Mouse (Mus musculus): ENCODE results near the gene Lrp2. TPM values are rescaled to one million over a fixed set of nuclear protein-coding genes. Genes with fewer than 3 reads are reported as not detected.
A peak's percentile ranks its signal among the peaks of the same experiment; 100 is the strongest.

The Lrp2 gene
- polyA plus RNA-seq, 1 experiment from 2014 or later: 0.29 TPM

- Histone ChIP-seq H3K9ac (ENCODE audit: low read length) (no peak overlapping the region), H3K4me2 (replicated peaks; ENCODE audit: low read depth) (no peak overlapping the region), H3K4me3 (ENCODE audit: low read depth, low read length) (no peak overlapping the region), H3K9me3 (ENCODE audit: control insufficient read depth, low read length) (no peaks in the 10 kb centered on the region), H3K36me3 (ENCODE audit: control insufficient read depth, insufficient read depth, low read length) (no peaks in the 10 kb centered on the region), H3K27ac (replicated peaks) (0 out of 2 replicates have a peak overlapping the region, but pooled peaks have one; percentile 40), H3K4me1 (replicated peaks; ENCODE audit: control insufficient read depth, insufficient read depth) (no peaks in the 10 kb centered on the region), H3K27me3 (ENCODE audit: control insufficient read depth, insufficient read depth, low read length) (no peaks in the 10 kb centered on the region)
- ATAC-seq (ENCODE audit: low FRiP score, low TSS enrichment) (no peak), DNase-seq (ENCODE audit: low spot score) (no peak)
- 49% methylated on average over 9 of the region's 9 CpGs for WGBS
- no peak for TF ChIP-seq CTCF (IDR thresholded peaks at IDR 0.05; ENCODE audit: low read depth)
- no peak for TF ChIP-seq EP300 (optimal IDR thresholded peaks at IDR 0.05)
These were observed 190.1 kb downstream of the Lrp2 start for GRCm38 (mm10) chr2:69395597-69396248.

- WGBS: 87% methylated on average over 2 of the region's 2 CpGs
- H3K27me3 ChIP-seq (ENCODE audit: control insufficient read depth, insufficient read depth, low read length): no peaks in the 10 kb centered on the region
- no peak for ATAC-seq (ENCODE audit: low FRiP score, low TSS enrichment)
- no peak overlapping the region for H3K4me2 ChIP-seq (replicated peaks; ENCODE audit: low read depth)
- no peaks in the 10 kb centered on the region for H3K36me3 ChIP-seq (ENCODE audit: control insufficient read depth, insufficient read depth, low read length)
- DNase-seq (ENCODE audit: low spot score): no peak
- H3K4me3 ChIP-seq (ENCODE audit: low read depth, low read length): no peak overlapping the region
- TF ChIP-seq EP300 (optimal IDR thresholded peaks at IDR 0.05) (no peak), CTCF (IDR thresholded peaks at IDR 0.05; ENCODE audit: low read depth) (no peak)
- no peak overlapping the region for H3K27ac ChIP-seq (replicated peaks)
- H3K4me1 ChIP-seq (replicated peaks; ENCODE audit: control insufficient read depth, insufficient read depth): no peaks in the 10 kb centered on the region
- no peaks in the 10 kb centered on the region for H3K9me3 ChIP-seq (ENCODE audit: control insufficient read depth, low read length)
- no peak overlapping the region for H3K9ac ChIP-seq (ENCODE audit: low read length)
These were observed 191.9 kb downstream of the Lrp2 start for GRCm38 (mm10) chr2:69393947-69394346.

- H3K9me3 ChIP-seq (ENCODE audit: control insufficient read depth, low read length): no peaks in the 10 kb centered on the region
- H3K4me1 ChIP-seq (replicated peaks; ENCODE audit: control insufficient read depth, insufficient read depth): no peaks in the 10 kb centered on the region
- H3K36me3 ChIP-seq (ENCODE audit: control insufficient read depth, insufficient read depth, low read length): no peaks in the 10 kb centered on the region
- no peak overlapping the region for H3K9ac ChIP-seq (ENCODE audit: low read length)
- WGBS: 42% methylated on average over 3 of the region's 3 CpGs
- H3K4me2 ChIP-seq (replicated peaks; ENCODE audit: low read depth): no peak overlapping the region
- H3K4me3 ChIP-seq (ENCODE audit: low read depth, low read length): no peak overlapping the region
- no peaks in the 10 kb centered on the region for H3K27me3 ChIP-seq (ENCODE audit: control insufficient read depth, insufficient read depth, low read length)
- ATAC-seq (ENCODE audit: low FRiP score, low TSS enrichment) (peak; percentile 67), DNase-seq (ENCODE audit: low spot score) (peak; percentile 50)
- no peak overlapping the region for H3K27ac ChIP-seq (replicated peaks)
- no peak for TF ChIP-seq CTCF (IDR thresholded peaks at IDR 0.05; ENCODE audit: low read depth)
- no peak for TF ChIP-seq EP300 (optimal IDR thresholded peaks at IDR 0.05)
These were observed 199.6 kb downstream of the Lrp2 start for GRCm38 (mm10) chr2:69386118-69386871.

GRCm38 (mm10) chr2:69382838-69383237 is 203.0 kb downstream of the Lrp2 start:
- WGBS: 43% methylated on average over 5 of the region's 5 CpGs

GRCm38 (mm10) chr2:69381740-69382139 is 204.1 kb downstream of the Lrp2 start:
- Histone ChIP-seq H3K9ac (ENCODE audit: low read length) (no peak overlapping the region), H3K36me3 (ENCODE audit: control insufficient read depth, insufficient read depth, low read length) (no peaks in the 10 kb centered on the region), H3K4me3 (ENCODE audit: low read depth, low read length) (no peak overlapping the region), H3K27ac (replicated peaks) (no peak overlapping the region), H3K4me1 (replicated peaks; ENCODE audit: control insufficient read depth, insufficient read depth) (no peaks in the 10 kb centered on the region), H3K4me2 (replicated peaks; ENCODE audit: low read depth) (no peak overlapping the region), H3K9me3 (ENCODE audit: control insufficient read depth, low read length) (no peaks in the 10 kb centered on the region), H3K27me3 (ENCODE audit: control insufficient read depth, insufficient read depth, low read length) (no peaks in the 10 kb centered on the region)
- WGBS: 38% methylated on average over 8 of the region's 8 CpGs
- TF ChIP-seq CTCF (IDR thresholded peaks at IDR 0.05; ENCODE audit: low read depth) (peak; percentile 64), EP300 (optimal IDR thresholded peaks at IDR 0.05) (no peak)
- DNase-seq (ENCODE audit: low spot score) (peak; percentile 37), ATAC-seq (ENCODE audit: low FRiP score, low TSS enrichment) (no peak)

More at GRCm38 (mm10) chr2:69382838-69383237, 203.0 kb downstream of the Lrp2 start:
- Histone ChIP-seq H3K4me3 (ENCODE audit: low read depth, low read length) (no peak overlapping the region), H3K9me3 (ENCODE audit: control insufficient read depth, low read length) (no peaks in the 10 kb centered on the region), H3K9ac (ENCODE audit: low read length) (no peak overlapping the region), H3K4me2 (replicated peaks; ENCODE audit: low read depth) (no peak overlapping the region), H3K27me3 (ENCODE audit: control insufficient read depth, insufficient read depth, low read length) (no peaks in the 10 kb centered on the region), H3K4me1 (replicated peaks; ENCODE audit: control insufficient read depth, insufficient read depth) (no peaks in the 10 kb centered on the region), H3K36me3 (ENCODE audit: control insufficient read depth, insufficient read depth, low read length) (no peaks in the 10 kb centered on the region), H3K27ac (replicated peaks) (no peak overlapping the region)
- DNase-seq (ENCODE audit: low spot score): peak; percentile 22
- TF ChIP-seq CTCF (IDR thresholded peaks at IDR 0.05; ENCODE audit: low read depth): no peak
- TF ChIP-seq EP300 (optimal IDR thresholded peaks at IDR 0.05): no peak
- peak; percentile 67 for ATAC-seq (ENCODE audit: low FRiP score, low TSS enrichment)

- peak within 1 kb of the TSS; percentile 83 for H3K27ac ChIP-seq (replicated peaks)
- H3K36me3 ChIP-seq (ENCODE audit: control insufficient read depth, insufficient read depth, low read length): no peaks in the 10 kb centered on the region
- WGBS: 35% methylated on average over 13 of the region's 13 CpGs
- no peak within 1 kb of the TSS; the same call in 1 of the 2 replicates for H3K9ac ChIP-seq (ENCODE audit: low read length)
- TF ChIP-seq EP300 (optimal IDR thresholded peaks at IDR 0.05) (no peak), CTCF (IDR thresholded peaks at IDR 0.05; ENCODE audit: low read depth) (no peak)
- H3K4me2 ChIP-seq (replicated peaks; ENCODE audit: low read depth): peak within 1 kb of the TSS; percentile 34; the same call in 1 of the 2 replicates
- DNase-seq (ENCODE audit: low spot score) (peak; percentile 82), ATAC-seq (ENCODE audit: low FRiP score, low TSS enrichment) (peak; percentile 90)
- H3K27me3 ChIP-seq (ENCODE audit: control insufficient read depth, insufficient read depth, low read length): no peaks in the 10 kb centered on the region
- no peaks in the 10 kb centered on the region for H3K9me3 ChIP-seq (ENCODE audit: control insufficient read depth, low read length)
- H3K4me1 ChIP-seq (replicated peaks; ENCODE audit: control insufficient read depth, insufficient read depth): no peaks in the 10 kb centered on the region
- peak within 1 kb of the TSS; percentile 23; the same call in 1 of the 2 replicates for H3K4me3 ChIP-seq (ENCODE audit: low read depth, low read length)
These were observed 205.6 kb downstream of the Lrp2 start, which contains the start of gene Dhrs9 for GRCm38 (mm10) chr2:69380281-69380680. Gene Dhrs9, plus strand, starts transcription at chr2:69380445.

All from stomach, postnatal 0 days (tissue).